Mouse (Mus musculus) frontal cortex, postnatal 25 days (tissue): ENCODE data around the gene Saysd1.
"Not testable (repeated sequence)": the region's sequence is repeated elsewhere in the genome, so short reads cannot be mapped to it uniquely, and the experiment has no call there.

ENCODE experiments used
- DNase-seq, 2 experiments: peaks; one replicate each; pipeline ENCODE4 v3.0.0; 2022; ENCODE audit warnings: low spot score in 2 of 2

The Saysd1 gene

GRCm38 (mm10) chr14:20039795-20040194, 98.5 kb downstream of the Saysd1 start:
- no peak for DNase-seq

- no peak for DNase-seq
Measured at GRCm38 (mm10) chr14:20032738-20033116, 105.6 kb downstream of the Saysd1 start.

GRCm38 (mm10) chr14:20032016-20032737, 106.2 kb downstream of the Saysd1 start:
- DNase-seq = no peak

GRCm38 (mm10) chr14:20029606-20030005, 108.7 kb downstream of the Saysd1 start:
- DNase-seq = no peak

GRCm38 (mm10) chr14:20027475-20027874, 110.9 kb downstream of the Saysd1 start:
- DNase-seq = not testable (repeated sequence)
